Mouse (Mus musculus) A20 (cell line): ENCODE results near the gene Nell2.

Experiments used
- DNase-seq: peaks from one replicate; pipeline ENCODE4 v3.0.0-alpha.2; 2011; ENCODE audit warnings: low read depth, low spot score

Gene Nell2

DNA sequence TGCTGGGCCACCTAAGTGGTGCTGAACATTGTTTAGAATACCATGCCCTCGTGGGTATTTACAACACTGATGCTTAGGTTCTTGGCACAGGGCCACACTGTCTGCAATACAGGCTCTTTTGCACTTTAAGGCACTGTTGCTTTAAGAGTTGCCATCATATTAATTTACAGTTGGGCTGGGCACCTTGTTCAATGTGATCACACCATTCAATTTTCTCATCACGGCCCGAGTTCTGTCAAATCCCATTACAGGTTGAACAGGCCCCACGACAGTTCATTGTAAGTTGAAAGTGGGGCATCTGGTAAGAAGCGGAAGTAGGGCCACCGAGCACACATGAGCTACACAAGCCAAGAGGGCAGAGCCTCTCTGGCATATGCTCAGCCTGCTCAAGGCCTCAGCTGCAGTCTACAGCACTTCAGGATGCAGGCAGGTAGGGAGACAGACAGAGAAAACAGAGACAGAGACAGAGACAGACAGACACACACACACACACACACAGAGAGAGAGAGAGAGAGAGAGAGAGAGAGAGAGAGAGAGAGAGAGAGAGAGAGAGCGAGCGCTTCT, 421.0 kb downstream of the Nell2 start:
- DNase-seq: no peak

DNA sequence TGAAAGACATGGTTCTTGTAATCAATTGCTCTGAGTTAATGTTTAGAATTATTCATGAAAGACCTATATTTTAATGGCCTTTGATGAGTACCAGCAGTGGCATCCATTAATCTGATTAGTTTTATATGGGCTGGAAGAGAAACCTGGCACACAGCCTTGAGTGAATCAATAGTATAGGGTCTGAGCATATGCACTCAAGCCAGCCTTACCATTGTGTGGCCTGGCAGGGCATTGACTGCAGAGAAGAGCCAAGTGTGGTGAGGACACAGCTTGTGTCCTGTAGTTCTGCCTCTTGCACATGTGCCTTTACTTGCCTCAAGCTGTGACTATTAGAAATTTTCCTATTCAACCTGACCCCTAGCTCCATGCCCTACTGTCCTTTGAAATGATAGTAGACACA, 426.8 kb downstream of the Nell2 start:
- DNase-seq: no peak

DNA sequence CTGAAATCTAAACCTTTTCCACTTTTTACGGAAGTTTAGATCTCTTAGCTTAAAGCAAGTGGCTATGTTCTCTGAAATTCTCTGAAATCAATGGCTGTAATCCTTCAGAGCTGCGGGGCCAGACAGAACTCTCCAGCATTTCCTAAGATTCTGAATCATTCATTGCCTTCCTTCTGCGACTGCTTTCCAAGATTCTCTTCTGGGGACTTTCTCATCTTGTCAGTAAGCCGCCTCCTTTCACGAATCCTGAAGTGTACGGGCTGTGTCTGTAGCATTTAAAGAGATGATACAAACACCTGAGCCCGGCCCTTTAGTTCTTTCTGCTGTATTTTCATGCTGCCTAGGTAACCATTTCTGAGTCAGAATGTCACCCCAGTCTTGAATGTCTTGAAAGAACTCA, 428.2 kb downstream of the Nell2 start:
- DNase-seq: no peak

DNA sequence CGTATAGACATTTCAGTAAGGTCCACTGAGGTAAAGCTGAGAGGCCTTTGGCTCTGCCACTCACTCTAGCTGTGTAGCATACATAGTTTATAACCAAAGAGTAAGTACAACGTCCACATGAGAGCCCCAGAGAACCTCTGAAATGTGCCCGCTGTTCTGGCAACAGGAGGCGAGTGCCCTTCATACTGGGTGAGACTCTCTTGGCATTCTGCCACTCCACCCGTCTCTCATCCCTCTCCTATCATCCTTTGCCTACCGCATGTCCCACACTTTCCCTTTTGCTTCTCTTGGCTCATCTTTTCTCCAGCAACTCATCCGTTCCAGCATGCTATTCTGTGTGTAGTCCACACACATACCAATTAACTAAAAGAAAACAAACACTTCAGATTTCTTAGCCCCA, 442.4 kb downstream of the Nell2 start:
- no peak for DNase-seq

DNA sequence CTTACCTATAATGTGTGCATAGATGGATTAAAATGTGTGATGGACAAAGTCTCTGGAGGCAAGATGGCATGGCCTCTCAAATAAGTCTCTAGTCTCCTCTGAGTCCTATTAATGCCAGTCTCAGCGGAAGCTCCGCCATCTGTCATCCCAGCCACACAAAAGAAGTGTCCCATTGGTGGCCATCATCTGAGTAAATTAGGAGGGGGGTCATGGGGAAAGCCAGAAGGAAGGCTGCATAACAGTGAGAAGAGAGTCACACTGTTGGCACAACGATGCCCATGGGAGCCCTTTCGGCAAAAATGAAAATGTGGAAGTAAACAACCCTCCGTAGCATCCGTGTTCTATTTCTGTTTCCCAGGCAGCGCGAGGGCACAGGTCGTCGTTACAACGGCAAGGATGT, 446.7 kb downstream of the Nell2 start:
- DNase-seq: no peak

- DNase-seq: no peak
Measured at GRCm38 (mm10) chr15:95075356-95075755, 453.0 kb downstream of the Nell2 start.

GRCm38 (mm10) chr15:95070881-95071280, 457.5 kb downstream of the Nell2 start:
- no peak for DNase-seq

- no peak for DNase-seq
Measured at GRCm38 (mm10) chr15:95068799-95069198, 459.6 kb downstream of the Nell2 start.

DNA sequence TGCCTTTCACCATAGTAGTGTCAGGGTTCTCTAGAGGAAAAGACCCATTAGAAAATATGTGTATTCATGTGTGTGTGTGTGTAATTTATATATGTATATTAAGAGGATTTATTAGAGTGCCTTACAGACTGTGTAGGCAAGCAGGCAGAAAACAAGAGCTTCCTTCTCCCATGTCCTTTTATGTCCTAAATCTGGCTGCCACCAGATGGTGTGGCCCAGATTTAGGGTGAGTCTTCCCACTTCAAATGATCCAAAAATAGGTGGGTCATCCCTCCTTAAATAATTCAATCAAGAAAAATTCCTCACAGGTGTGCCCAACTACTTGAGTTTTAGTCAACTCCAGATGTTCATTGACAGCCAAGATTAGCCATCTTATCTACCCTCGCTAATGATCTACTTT, 460.3 kb downstream of the Nell2 start:
- no peak for DNase-seq

DNA sequence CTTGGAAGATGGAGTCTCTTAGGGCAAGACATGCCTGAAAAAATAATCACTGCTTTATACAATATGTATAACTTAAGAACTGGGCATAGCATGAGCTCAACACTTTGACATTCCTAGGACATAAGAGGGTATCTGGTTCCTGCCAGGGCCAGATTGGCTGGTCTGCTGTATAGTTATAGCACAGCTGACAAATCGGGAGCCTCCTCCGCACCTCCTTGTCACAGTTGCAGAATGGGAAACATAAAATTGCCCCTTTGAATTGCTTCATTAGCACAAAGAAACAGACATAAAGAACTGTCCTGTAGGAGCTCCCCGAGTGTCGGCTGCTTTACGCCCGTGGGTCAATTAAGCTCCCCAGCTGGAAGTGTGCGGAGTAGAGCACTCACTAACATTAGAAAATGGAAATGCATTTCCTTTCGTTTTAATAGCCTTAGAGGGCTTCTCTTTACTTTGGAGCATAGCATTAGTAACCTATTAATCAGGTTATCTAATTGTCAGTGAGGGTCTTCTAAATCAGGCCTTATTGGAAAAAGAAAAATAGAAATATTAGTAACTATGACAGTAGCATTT, 473.2 kb downstream of the Nell2 start:
- DNase-seq: no peak

DNA sequence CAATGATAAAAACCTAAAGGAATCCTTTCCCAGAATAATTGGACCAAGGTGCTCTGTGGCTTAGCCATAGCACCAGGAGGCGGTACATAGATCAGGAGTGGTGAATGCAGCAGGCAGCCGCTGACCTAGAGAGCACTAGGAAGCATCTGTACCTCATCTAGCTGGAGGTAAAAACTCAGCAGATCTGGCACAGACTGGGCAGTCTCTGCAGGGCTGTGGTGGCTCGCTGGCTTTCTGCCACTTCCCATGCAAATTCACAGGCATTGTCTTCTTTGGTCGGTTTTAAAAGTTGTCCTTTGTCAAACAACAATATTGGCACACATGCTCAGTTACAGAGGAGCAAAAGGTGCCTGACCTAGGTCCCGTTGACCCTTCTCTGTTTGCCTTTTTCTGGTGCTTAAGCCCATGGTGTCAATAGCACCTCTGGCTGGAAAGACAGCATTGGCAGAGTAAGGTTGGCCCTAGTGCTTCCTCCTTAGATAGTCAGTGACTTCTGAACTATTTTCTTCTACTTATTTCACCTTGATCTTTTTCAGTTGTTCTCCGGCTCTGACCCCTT, 479.1 kb downstream of the Nell2 start:
- no peak for DNase-seq

GRCm38 (mm10) chr15:95047486-95047885, 480.9 kb downstream of the Nell2 start:
- DNase-seq: no peak

- DNase-seq: no peak
Measured at GRCm38 (mm10) chr15:95044011-95044410, 484.3 kb downstream of the Nell2 start.

DNA sequence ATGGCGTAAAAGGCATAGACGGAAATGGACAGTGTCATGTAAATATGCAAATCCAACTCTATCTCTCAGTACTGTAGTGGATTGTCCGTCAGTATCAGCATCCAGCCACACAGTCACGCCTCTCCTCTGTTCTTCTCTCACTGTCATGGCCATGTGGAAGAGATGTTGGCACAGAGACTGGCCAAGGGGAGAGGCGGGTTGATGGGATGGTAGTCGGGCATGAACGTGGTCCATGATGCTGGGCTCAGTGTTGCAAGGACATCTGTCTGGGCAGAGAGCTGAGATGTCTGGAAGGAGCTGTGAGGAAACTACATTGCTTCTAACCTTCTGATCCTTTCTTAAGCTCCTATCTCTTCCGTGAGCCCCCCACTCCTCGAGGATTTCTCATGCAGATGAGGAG, 485.9 kb downstream of the Nell2 start:
- no peak for DNase-seq

GRCm38 (mm10) chr15:95029487-95029875, 498.9 kb downstream of the Nell2 start:
- no peak for DNase-seq

DNA sequence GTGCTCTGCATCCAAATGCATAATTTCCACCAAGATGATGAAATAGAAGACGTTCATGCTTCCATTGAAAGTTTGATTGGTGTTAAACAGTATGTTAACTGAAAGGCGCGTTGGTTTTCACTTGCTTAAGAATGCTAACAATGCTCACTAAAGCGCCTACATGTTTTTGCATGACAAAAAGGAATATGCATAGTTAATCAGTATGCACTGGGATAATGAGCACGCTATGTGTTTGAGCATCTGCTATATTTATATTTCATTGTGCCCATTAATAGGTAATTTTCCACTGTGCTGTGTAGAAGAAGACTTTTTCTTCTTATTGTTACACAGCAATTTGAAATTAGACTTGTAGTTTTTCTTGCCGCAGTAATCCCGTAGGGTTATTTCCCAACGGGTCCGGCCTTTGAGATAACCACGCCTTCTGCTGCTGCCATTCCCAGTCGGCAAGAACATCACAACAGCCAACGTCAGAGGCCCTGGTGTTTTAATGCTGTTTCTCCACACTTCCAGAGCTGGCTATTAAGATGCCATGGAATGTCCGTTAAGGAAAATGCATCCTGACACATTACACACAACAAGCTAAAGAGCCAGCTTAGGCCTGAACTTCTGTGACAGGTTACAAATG, 499.4 kb downstream of the Nell2 start:
- DNase-seq: no peak
